Mouse (Mus musculus) erythroblast, embryonic 14.5 days (primary cell): ENCODE results near the gene Tex37.

Experiments
- GATA1 ChIP-seq: IDR thresholded peaks from 2 replicates; pipeline ENCODE4 v1.6.1; 2012; ENCODE audit warnings: low read length, inconsistent platforms, mixed read lengths
- TAL1 ChIP-seq: IDR thresholded peaks from 3 replicates; pipeline ENCODE4 v1.6.1; 2012; ENCODE audit warnings: low read length, inconsistent platforms, mixed read lengths

DNA sequence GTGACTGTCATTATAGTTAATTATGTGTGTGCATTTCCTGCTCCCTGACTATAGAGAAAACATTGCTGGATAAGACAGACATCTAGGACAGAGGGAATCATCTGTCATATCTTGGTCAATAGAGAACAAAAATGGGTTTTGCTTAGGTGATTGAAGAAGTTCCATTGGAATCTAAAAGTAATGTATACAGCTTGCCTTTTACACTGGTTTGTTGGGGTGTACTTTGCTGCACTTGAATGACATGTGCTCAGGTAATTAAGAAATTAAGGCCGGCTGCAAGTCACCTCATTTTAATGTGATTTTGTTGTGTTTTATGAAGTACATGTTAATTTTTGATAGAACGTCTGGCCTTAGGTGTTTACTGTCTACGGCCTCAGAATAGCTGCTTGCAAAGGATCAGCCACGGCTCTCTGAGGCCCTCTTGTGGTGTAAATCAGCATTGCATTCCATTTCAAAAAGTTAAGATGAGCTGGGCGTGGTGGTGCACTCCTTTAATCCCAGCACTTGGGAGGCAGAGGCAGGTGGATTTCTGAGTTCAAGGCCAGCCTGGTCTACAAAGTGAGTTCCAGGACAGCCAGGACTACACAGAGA is 37.9 kb downstream of the Tex37 start:
- TF ChIP-seq GATA1 (no peak), TAL1 (no peak)
